Mouse (Mus musculus) hindbrain, embryonic 10.5 days (tissue): ENCODE results near the gene Tmem266. TPM values are rescaled to one million over a fixed set of nuclear protein-coding genes. Genes with fewer than 3 reads are reported as not detected.

Source experiments
- DNase-seq: peaks from one replicate; pipeline ENCODE4 v3.0.0-alpha.2; 2017; ENCODE audit warnings: low spot score
- H3K27ac ChIP-seq: fragments of 300-500 bp; sonication (generic); 2 replicates; pipeline ENCODE4 v1.5.1; 2016; ENCODE audit warnings: mild to moderate bottlenecking, moderate library complexity
- H3K27me3 ChIP-seq: fragments of 300-500 bp; sonication (generic); 2 replicates; pipeline ENCODE4 v1.6.1; 2016; ENCODE audit warnings: mild to moderate bottlenecking; ENCODE audit not compliant: poor library complexity, insufficient read depth, severe bottlenecking
- H3K36me3 ChIP-seq: fragments of 300-500 bp; sonication (generic); 2 replicates; pipeline ENCODE4 v1.6.1; 2016; ENCODE audit warnings: mild to moderate bottlenecking, moderate library complexity
- H3K4me1 ChIP-seq: fragments of 300-500 bp; sonication (generic); replicated peaks from 2 replicates; pipeline ENCODE4 v1.6.1; 2016; ENCODE audit warnings: mild to moderate bottlenecking
- H3K4me3 ChIP-seq: fragments of 300-500 bp; sonication (generic); 2 replicates; pipeline ENCODE4 v1.5.1; 2016; ENCODE audit warnings: mild to moderate bottlenecking, moderate library complexity
- H3K9me3 ChIP-seq: fragments of 300-500 bp; sonication (generic); 2 replicates; pipeline ENCODE4 v1.6.1; 2016; ENCODE audit warnings: mild to moderate bottlenecking, moderate library complexity
- WGBS: fragments of 180-500 bp; shearing (Covaris S2); methylation state at CpG from one replicate; pipeline ENCODE4 v1.1.7; 2016; 5-methylcytosine and 5-hydroxymethylcytosine counted together
- polyA plus RNA-seq: library from polyadenylated mRNA; unstranded; fragments of >200 nt; fragmentation: Nextera tagmentation; extraction: Ambion mirVana; gene quantifications from 2 replicates; pipeline ENCODE4 v1.2.1, GENCODE M21; 2016

Tmem266 gene
- polyA plus RNA-seq, 1 experiment from 2014 or later: 1.2 TPM

DNA sequence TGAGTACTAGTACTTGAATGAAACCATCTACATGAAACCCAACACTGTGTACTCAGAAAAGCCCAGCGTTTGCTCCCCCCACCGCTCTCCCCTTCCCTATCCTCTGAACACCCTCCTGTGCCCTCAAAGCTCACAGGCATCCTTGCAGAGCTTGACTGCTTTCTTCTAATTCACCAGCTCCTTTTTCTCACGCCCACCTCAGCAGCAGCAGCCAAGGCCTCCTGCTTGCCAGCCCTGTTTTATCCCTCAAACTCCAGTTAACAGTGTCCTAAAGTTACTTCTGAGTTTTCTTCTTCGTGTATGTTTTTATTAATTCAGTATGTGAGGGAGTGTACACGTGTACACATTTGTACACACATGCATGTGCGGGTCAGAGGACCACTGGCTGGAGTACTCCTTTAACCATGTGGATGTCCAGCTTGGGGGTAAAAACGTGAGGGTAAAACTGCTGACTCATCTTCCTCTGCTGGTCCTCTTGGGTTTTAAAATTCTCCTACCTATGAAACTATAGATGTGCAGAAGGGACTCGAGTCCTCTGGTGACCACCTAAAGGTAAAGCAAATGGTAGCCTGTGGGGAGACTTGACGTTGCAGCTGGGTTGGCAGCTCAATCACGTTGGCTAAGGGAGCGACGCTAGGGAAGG, 13.0 kb upstream of the Tmem266 start:
- H3K4me3 ChIP-seq: no peak overlapping the region
- DNase-seq: no peak
- no peaks in the 10 kb centered on the region for H3K4me1 ChIP-seq
- no peaks in the 10 kb centered on the region for H3K36me3 ChIP-seq
- H3K9me3 ChIP-seq: no peaks in the 10 kb centered on the region
- no peak overlapping the region for H3K27ac ChIP-seq
- 67% methylated on average over 12 of the region's 12 CpGs for WGBS
- no peaks in the 10 kb centered on the region for H3K27me3 ChIP-seq

DNA sequence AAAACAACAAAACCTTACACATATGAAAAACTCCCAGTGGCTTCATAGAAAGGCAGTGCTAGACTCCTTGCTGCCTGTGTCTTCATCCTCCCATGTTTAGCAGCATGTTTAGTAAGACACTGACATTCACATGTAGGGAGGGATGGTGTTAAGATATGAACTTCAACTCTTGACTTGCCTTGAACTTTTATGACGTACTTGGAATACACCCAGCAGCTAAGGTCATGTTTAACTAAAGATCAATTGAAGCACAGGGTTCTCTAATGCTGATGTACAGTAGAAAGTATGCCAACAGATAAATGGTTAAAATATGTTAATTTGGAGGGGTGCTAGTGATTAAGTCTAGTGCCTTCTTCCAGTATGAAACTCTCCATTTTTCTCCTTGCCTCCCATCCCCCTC, 4.1 kb upstream of the Tmem266 start:
- Histone ChIP-seq H3K9me3 (no peaks in the 10 kb centered on the region), H3K27me3 (peaks cover 35% of the 10 kb centered on the region), H3K27ac (no peak overlapping the region), H3K36me3 (no peaks in the 10 kb centered on the region), H3K4me3 (no peak overlapping the region), H3K4me1 (peaks cover 26% of the 10 kb centered on the region)
- no peak for DNase-seq
- WGBS: 83% methylated on average over 1 of the region's 1 CpGs

DNA sequence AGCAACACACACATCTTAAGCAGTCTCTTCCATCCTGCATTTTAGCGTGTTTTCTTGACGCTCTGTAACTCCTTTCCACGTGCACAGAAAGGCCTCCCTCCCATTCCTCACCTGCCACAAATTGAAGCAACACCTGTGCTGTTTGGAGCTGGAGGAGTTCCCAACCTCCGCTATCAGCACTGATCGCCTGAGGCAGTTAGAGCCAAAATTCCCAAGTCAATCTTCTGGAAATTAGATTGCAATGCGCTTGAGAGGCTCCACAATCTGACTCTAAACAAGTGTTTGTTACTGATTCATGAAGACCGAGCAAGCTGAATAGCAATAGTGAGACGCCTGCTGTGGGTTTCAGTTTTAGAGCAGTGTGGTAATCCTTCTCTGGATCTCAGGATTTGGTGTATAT, 2.6 kb upstream of the Tmem266 start:
- Histone ChIP-seq H3K36me3 (no peaks in the 10 kb centered on the region), H3K27ac (no peak overlapping the region), H3K4me3 (no peak overlapping the region), H3K9me3 (no peaks in the 10 kb centered on the region), H3K4me1 (peaks cover 34% of the 10 kb centered on the region), H3K27me3 (peaks cover 49% of the 10 kb centered on the region)
- WGBS: 51% methylated on average over 8 of the region's 8 CpGs
- no peak for DNase-seq

DNA sequence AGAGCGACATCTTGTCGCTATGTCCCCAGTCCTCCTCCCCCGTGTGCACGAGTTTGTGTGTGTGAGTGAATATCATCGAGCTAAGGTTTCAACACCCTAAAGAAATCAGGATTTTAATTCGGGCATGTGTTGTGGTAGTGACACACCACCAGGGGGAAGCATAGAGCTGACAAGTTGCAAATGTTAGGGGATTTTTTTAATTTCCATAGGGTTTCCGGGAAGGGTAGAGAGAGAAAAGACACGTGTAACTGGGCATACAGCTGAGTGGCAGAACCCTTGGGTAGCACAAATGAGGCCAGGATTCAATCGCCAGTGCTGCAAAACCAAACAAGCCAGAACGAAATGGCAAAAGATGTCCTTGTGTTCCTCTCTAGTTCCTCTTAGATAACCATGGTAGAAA, 2.2 kb upstream of the Tmem266 start:
- peaks cover 54% of the 10 kb centered on the region for H3K27me3 ChIP-seq
- 55% methylated on average over 10 of the region's 10 CpGs for WGBS
- no peaks in the 10 kb centered on the region for H3K9me3 ChIP-seq
- no peak for DNase-seq
- peaks cover 34% of the 10 kb centered on the region for H3K4me1 ChIP-seq
- H3K27ac ChIP-seq: no peak overlapping the region
- no peak overlapping the region for H3K4me3 ChIP-seq
- H3K36me3 ChIP-seq: no peaks in the 10 kb centered on the region

DNA sequence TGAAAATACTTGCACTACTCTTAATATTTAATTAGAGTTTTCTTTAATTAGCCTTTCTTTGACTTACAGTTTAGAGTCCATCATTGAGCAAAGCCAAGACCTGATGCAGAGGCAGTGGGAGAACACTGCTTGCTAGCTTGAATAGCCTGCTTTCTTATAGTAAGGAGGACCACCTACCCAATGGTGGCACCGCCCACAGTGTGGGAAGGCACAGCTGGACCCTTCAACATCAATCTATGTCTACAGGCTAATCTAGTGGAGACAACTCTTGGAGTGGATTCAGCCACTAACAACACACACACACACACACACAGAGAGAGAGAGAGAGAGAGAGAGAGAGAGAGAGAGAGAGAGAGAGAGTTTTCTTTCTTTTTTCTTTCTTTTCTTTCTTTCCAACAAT, 1.7 kb upstream of the Tmem266 start:
- no peak overlapping the region for H3K4me3 ChIP-seq
- DNase-seq: peak; percentile 40
- H3K27me3 ChIP-seq: peaks cover 56% of the 10 kb centered on the region
- H3K4me1 ChIP-seq: peaks cover 34% of the 10 kb centered on the region
- no peaks in the 10 kb centered on the region for H3K9me3 ChIP-seq
- no peaks in the 10 kb centered on the region for H3K36me3 ChIP-seq
- no peak overlapping the region for H3K27ac ChIP-seq
- 38% methylated on average over 1 of the region's 1 CpGs for WGBS

DNA sequence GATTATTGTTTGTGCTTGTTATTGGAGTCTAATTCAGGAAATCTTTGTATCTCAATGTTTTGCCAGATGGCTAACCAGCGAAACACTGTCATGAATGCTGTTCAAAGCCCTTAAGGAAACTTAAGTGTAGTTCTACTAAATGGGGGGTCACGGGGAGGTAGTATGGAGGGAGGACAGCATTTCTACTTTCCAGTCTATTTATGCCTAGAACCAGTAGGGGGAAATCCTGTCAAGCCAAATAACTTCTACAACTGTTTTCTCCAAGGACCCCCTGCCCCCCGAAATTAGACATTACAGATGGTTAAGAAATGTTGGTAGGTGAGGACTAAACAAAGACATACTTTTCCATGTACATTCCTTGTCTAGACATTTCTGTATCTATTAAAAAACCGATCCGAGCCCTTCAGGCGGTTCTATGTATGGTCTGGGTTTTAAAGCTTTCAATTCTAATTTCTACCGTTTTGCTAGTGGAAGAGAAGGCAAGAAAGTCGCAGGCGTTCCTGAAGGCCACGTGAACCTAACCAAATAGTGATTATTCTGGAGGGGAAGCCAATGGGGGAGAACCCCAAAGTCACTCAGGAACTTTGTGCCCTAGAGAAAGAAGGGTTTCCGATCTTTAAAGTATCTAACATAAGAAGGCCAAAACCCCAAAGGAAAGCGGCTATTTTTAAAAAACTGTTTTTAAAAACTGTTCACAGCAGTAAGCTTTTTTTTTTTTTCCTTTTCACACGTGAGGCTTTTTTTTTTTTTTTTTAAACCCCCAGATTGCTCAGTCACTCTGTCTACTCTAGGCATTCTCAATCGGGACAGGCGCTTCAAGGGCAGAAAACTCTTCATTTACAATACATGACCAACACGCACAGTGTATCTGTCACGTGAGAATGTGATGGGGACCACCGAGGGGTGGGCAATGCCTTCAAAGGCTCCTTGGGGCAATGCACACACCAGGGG, 874 bp upstream of the Tmem266 start:
- peak overlapping the region; percentile 78 for H3K4me3 ChIP-seq
- H3K27ac ChIP-seq: peak overlapping the region; percentile 92
- H3K36me3 ChIP-seq: no peaks in the 10 kb centered on the region
- no peak for DNase-seq
- no peaks in the 10 kb centered on the region for H3K9me3 ChIP-seq
- WGBS: 18% methylated on average over 18 of the region's 18 CpGs
- H3K27me3 ChIP-seq: peaks cover 61% of the 10 kb centered on the region
- peaks cover 34% of the 10 kb centered on the region for H3K4me1 ChIP-seq

DNA sequence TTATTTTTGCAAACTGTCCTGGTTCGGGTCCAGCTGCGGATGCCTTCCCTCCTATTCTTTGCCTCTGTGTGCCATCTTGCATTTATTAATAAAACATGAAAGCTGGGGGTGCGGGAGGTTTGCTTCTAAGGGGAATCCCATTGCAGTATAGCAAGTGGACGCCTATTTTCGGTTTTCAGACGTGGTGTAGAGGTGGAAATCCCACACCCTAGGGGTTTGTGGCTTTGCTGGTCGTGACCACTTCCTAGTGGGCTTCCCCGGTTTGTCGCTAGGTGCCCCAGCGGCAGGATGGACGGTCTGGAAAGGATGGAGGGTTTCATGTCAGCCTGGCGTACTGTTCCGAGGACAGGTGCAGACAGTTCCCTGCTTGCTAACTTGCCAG, 512 bp downstream of the Tmem266 start:
- WGBS: under 1% methylated on average over 13 of the region's 13 CpGs
- no peak for DNase-seq
- peaks cover 36% of the 10 kb centered on the region for H3K4me1 ChIP-seq
- peaks cover 68% of the 10 kb centered on the region for H3K27me3 ChIP-seq
- H3K9me3 ChIP-seq: no peaks in the 10 kb centered on the region
- H3K4me3 ChIP-seq: peak overlapping the region; percentile 78
- H3K36me3 ChIP-seq: no peaks in the 10 kb centered on the region
- peak overlapping the region; percentile 92 for H3K27ac ChIP-seq

DNA sequence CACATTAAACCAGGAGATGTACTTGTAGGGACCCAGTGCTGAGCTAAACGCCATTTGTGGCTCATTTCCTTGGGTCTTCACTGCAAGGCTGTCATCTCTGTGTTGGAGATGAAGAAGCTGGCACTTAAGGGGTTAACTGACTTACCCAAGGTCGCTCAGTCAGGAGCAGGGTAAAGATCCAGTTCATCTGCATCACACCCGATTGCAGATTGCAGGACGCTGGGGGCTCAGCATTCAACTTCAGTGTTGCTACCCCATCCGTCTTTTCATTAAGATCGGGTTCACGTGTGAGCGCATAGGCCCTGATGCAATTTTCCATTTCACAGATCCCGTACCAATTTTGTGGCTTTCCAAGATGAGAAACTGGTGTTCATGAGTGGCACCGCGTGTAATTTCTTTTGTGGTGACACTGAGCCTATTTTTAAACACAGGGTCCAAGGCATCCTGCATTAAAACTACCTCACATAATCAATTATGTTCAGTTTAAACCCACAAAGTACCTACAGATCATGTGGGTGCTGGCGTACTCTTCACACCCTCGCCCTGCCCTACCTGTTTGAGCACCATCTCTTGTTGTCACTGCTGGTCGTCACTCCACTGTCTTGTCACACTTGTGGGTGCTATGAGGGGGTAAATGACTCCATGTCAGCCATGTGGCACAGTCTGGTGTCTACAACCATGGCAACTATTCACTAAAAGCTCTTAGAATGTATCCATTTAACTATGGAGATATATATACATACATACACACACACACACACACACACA, 1.6 kb downstream of the Tmem266 start:
- DNase-seq: no peak
- Histone ChIP-seq H3K36me3 (no peaks in the 10 kb centered on the region), H3K4me1 (peaks cover 46% of the 10 kb centered on the region), H3K9me3 (no peaks in the 10 kb centered on the region), H3K27me3 (peaks cover 66% of the 10 kb centered on the region), H3K4me3 (no peak overlapping the region; the same call in 1 of the 2 replicates), H3K27ac (no peak overlapping the region)
- WGBS: 22% methylated on average over 14 of the region's 14 CpGs

DNA sequence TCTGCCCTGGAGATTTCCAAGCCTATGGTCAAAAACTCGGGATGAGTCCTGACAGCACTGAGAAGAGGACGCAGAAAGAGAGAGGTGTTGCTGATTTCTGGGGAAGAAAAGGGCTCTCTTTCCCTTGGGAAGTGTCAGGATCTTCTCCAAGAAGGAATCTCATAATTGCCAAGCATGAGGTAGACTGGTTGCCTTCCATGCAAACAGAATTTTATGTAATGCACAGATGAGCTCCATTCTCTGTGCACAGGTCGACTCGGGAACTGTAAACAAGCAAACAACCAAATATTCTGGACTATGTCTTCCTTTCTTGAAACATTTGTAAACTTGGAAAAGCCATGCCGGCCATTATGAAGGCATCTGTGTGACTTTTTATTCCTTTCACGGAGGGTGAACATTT, 2.7 kb downstream of the Tmem266 start:
- 76% methylated on average over 6 of the region's 6 CpGs for WGBS
- H3K27me3 ChIP-seq: peaks cover 59% of the 10 kb centered on the region

DNA sequence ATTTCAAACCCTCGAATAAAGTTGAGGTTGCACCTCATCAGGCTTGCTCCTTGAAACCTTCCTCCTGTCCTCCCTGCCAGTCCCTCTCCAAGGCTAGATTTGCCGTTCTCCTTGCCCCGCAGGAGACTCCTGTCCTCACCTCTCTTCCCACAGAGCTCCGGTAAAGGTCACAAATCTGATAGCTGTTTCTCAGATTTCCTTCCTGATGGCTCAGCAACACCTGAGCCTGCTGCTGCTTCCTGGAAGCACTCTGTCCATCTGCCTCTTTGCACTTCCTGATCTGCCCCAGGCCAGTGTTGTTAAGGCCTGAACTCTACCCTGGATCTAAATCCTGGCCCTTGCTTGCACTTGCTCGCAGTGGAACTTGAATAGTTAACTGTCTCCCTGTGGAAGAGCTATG, 5.8 kb downstream of the Tmem266 start:
- no peaks in the 10 kb centered on the region for H3K9me3 ChIP-seq
- H3K4me3 ChIP-seq: no peak overlapping the region
- H3K27me3 ChIP-seq: peaks cover 41% of the 10 kb centered on the region
- no peak overlapping the region for H3K27ac ChIP-seq
- no peaks in the 10 kb centered on the region for H3K36me3 ChIP-seq
- 38% methylated on average over 5 of the region's 5 CpGs for WGBS
- H3K4me1 ChIP-seq: peaks cover 22% of the 10 kb centered on the region
- no peak for DNase-seq

More for the DNA sequence above, 2.7 kb downstream of the Tmem266 start:
- no peak overlapping the region for H3K4me3 ChIP-seq
- H3K36me3 ChIP-seq: no peaks in the 10 kb centered on the region
- no peaks in the 10 kb centered on the region for H3K9me3 ChIP-seq
- no peak for DNase-seq
- peaks cover 46% of the 10 kb centered on the region for H3K4me1 ChIP-seq
- H3K27ac ChIP-seq: no peak overlapping the region

DNA sequence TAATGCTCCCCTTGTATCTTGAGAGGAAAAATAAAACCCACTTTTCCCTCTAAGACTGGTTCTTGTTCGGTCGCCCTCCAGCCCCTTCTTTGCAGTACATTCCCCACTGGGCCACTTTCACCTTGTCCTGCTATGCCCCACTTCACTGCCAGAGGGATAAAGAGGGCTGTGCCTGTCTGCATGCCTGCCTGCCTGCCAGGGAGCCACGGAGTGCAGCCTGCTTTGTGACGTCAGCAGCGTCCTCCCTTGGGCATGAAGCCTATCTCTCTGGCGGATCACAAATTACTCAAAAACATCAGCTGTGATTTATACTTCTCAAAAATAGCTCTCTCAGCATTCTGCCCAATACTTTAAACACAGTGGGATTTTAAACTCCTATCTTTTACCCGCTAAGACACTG, 6.2 kb downstream of the Tmem266 start:
- Histone ChIP-seq H3K9me3 (0 out of 2 replicates have a peak, but pooled peaks cover 4% of the 10 kb centered on the region), H3K36me3 (0 out of 2 replicates have a peak, but pooled peaks cover 2% of the 10 kb centered on the region), H3K4me3 (no peak overlapping the region), H3K27ac (no peak overlapping the region), H3K4me1 (peaks cover 17% of the 10 kb centered on the region), H3K27me3 (peaks cover 36% of the 10 kb centered on the region)
- 36% methylated on average over 7 of the region's 7 CpGs for WGBS
- no peak for DNase-seq

DNA sequence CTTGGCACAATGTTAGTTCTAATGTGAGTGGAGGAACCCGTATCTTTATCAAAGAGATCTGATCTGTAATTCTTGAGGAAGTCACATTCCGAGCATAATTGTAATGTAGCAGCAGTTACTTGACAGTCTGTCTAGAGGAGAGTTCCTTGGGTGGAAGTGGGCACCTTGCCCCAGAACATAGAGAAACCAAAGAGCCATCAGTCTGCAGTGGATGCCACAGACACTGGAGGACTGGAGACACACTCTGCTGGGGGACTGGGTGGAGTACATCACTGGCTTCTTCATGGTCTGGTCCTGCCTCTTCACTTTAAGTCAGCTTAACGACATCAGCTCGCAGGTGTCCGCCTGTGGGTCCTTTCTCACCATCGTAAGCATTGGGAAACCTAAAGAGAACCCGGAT, 17.5 kb downstream of the Tmem266 start:
- no peaks in the 10 kb centered on the region for H3K27me3 ChIP-seq
- 92% methylated on average over 7 of the region's 7 CpGs for WGBS
- DNase-seq: no peak
- no peaks in the 10 kb centered on the region for H3K9me3 ChIP-seq
- H3K27ac ChIP-seq: no peak overlapping the region
- H3K36me3 ChIP-seq: no peaks in the 10 kb centered on the region
- no peak overlapping the region for H3K4me3 ChIP-seq
- H3K4me1 ChIP-seq: no peaks in the 10 kb centered on the region
